Mouse (Mus musculus) midbrain, embryonic 11.5 days (tissue): ENCODE measurements at regions not wholly inside any gene's neighbourhood (a gene's known extent, or its start where the extent isn't known, plus 50 kb on each side); places are given as distances from the start of the nearest gene placed in this dataset.

ENCODE experiments used
- ATAC-seq: fragments of 200-750 bp; cut with Nextera tagmentation; 2 replicates; pipeline ENCODE4 v1.8.0; 2017; ENCODE audit warnings: moderate TSS enrichment, moderate library complexity; ENCODE audit not compliant: low FRiP score
- DNase-seq: peaks from one replicate; pipeline ENCODE4 v3.0.0; 2015; ENCODE audit warnings: low spot score; ENCODE audit errors: missing footprints
- H3K27ac ChIP-seq: fragments of 300-500 bp; sonication (generic); 2 replicates; pipeline ENCODE4 v1.5.1; 2014; ENCODE audit warnings: low read depth, low read length
- H3K27me3 ChIP-seq: fragments of 300-500 bp; sonication (generic); 2 replicates; pipeline ENCODE4 v1.6.1; 2014; ENCODE audit warnings: mild to moderate bottlenecking, low read length, moderate library complexity, mixed read lengths; ENCODE audit not compliant: control insufficient read depth, insufficient read depth
- H3K36me3 ChIP-seq: fragments of 300-500 bp; sonication (generic); 2 replicates; pipeline ENCODE4 v1.6.1; 2014; ENCODE audit warnings: mild to moderate bottlenecking, low read length, moderate library complexity, mixed read lengths; ENCODE audit not compliant: control insufficient read depth, insufficient read depth
- H3K4me1 ChIP-seq: fragments of 300-500 bp; sonication (generic); 2 replicates; pipeline ENCODE4 v1.6.1; 2014; ENCODE audit warnings: low read length; ENCODE audit not compliant: control insufficient read depth, insufficient read depth
- H3K4me2 ChIP-seq: fragments of 300-500 bp; sonication (generic); 2 replicates; pipeline ENCODE4 v1.6.1; 2014; ENCODE audit warnings: mild to moderate bottlenecking, moderate library complexity
- H3K4me3 ChIP-seq: fragments of 300-500 bp; sonication (generic); 2 replicates; pipeline ENCODE4 v1.5.1; 2014; ENCODE audit warnings: low read depth, low read length
- H3K9ac ChIP-seq: fragments of 300-500 bp; sonication (generic); 2 replicates; pipeline ENCODE4 v1.6.1; 2014; ENCODE audit warnings: low read length
- H3K9me3 ChIP-seq: fragments of 300-500 bp; sonication (generic); 2 replicates; pipeline ENCODE4 v1.6.1; 2016; ENCODE audit warnings: low read length; ENCODE audit not compliant: control insufficient read depth
- WGBS: fragments of 180-500 bp; shearing (Covaris S2); extraction: QIAGEN DNeasy Blood & Tissue Kit; methylation state at CpG from one replicate; pipeline ENCODE4 v1.1.7; 2014; 5-methylcytosine and 5-hydroxymethylcytosine counted together

GRCm38 (mm10) chrX:11493526-11494245, 166.1 kb downstream of the H2al1j start:
- DNase-seq (peak; percentile 92), ATAC-seq (peak; percentile 88)
- Histone ChIP-seq H3K27me3 (0 out of 2 replicates have a peak, but pooled peaks cover 3% of the 10 kb centered on the region), H3K9me3 (no peaks in the 10 kb centered on the region), H3K4me2 (peak overlapping the region; percentile 26; the same call in 1 of the 2 replicates), H3K27ac (peak overlapping the region; percentile 73), H3K4me1 (peaks cover 29% of the 10 kb centered on the region), H3K36me3 (no peaks in the 10 kb centered on the region), H3K4me3 (no peak overlapping the region), H3K9ac (peak overlapping the region; percentile 30; the same call in 1 of the 2 replicates)
- 25% methylated on average over 19 of the region's 19 CpGs for WGBS

- peak overlapping the region; percentile 73 for H3K27ac ChIP-seq
- no peak for ATAC-seq
- peaks cover 29% of the 10 kb centered on the region for H3K4me1 ChIP-seq
- no peak overlapping the region for H3K4me3 ChIP-seq
- no peaks in the 10 kb centered on the region for H3K9me3 ChIP-seq
- peak; percentile 92 for DNase-seq
- H3K36me3 ChIP-seq, result no peaks in the 10 kb centered on the region
- peak overlapping the region; percentile 26; the same call in 1 of the 2 replicates for H3K4me2 ChIP-seq
- 16% methylated on average over 12 of the region's 12 CpGs for WGBS
- 0 out of 2 replicates have a peak, but pooled peaks cover 3% of the 10 kb centered on the region for H3K27me3 ChIP-seq
- H3K9ac ChIP-seq, result peak overlapping the region; percentile 27; the same call in 1 of the 2 replicates
Observed at GRCm38 (mm10) chrX:11494246-11494630, 166.6 kb downstream of the H2al1j start.

GRCm38 (mm10) chrX:11512439-11512838, 184.8 kb downstream of the H2al1j start:
- no peak overlapping the region for H3K9ac ChIP-seq
- no peak overlapping the region for H3K27ac ChIP-seq
- H3K4me2 ChIP-seq, result no peak overlapping the region
- DNase-seq, result no peak
- H3K4me3 ChIP-seq, result no peak overlapping the region
- no peaks in the 10 kb centered on the region for H3K4me1 ChIP-seq
- ATAC-seq, result no peak
- H3K36me3 ChIP-seq, result no peaks in the 10 kb centered on the region
- H3K27me3 ChIP-seq, result no peaks in the 10 kb centered on the region; the same call in 1 of the 2 replicates
- 62% methylated on average over 5 of the region's 5 CpGs for WGBS
- H3K9me3 ChIP-seq, result no peaks in the 10 kb centered on the region

- no peak overlapping the region for H3K4me3 ChIP-seq
- no peak overlapping the region for H3K9ac ChIP-seq
- no peaks in the 10 kb centered on the region for H3K4me1 ChIP-seq
- no peak overlapping the region for H3K27ac ChIP-seq
- WGBS, result 76% methylated on average over 4 of the region's 4 CpGs
- H3K27me3 ChIP-seq, result no peaks in the 10 kb centered on the region; the same call in 1 of the 2 replicates
- ATAC-seq (no peak), DNase-seq (no peak)
- H3K4me2 ChIP-seq, result no peak overlapping the region
- no peaks in the 10 kb centered on the region for H3K36me3 ChIP-seq
- no peaks in the 10 kb centered on the region for H3K9me3 ChIP-seq
Observed at GRCm38 (mm10) chrX:11512928-11513327, 185.3 kb downstream of the H2al1j start.

- no peaks in the 10 kb centered on the region for H3K4me1 ChIP-seq
- 30% methylated on average over 4 of the region's 4 CpGs for WGBS
- no peak overlapping the region for H3K9ac ChIP-seq
- H3K36me3 ChIP-seq, result no peaks in the 10 kb centered on the region
- no peak overlapping the region for H3K4me2 ChIP-seq
- H3K27ac ChIP-seq, result no peak overlapping the region
- H3K27me3 ChIP-seq, result peaks cover 5% of the 10 kb centered on the region; the same call in 1 of the 2 replicates
- DNase-seq, result no peak
- ATAC-seq, result no peak
- H3K4me3 ChIP-seq, result no peak overlapping the region
- H3K9me3 ChIP-seq, result no peaks in the 10 kb centered on the region
Observed at GRCm38 (mm10) chrX:11523791-11524190, 196.2 kb downstream of the H2al1j start.

GRCm38 (mm10) chrX:11525326-11525725, 197.7 kb downstream of the H2al1j start:
- no peak overlapping the region for H3K4me2 ChIP-seq
- 87% methylated on average over 8 of the region's 8 CpGs for WGBS
- no peaks in the 10 kb centered on the region for H3K36me3 ChIP-seq
- no peak for DNase-seq
- no peak overlapping the region for H3K27ac ChIP-seq
- no peaks in the 10 kb centered on the region for H3K4me1 ChIP-seq
- no peak overlapping the region for H3K4me3 ChIP-seq
- H3K9ac ChIP-seq, result no peak overlapping the region
- H3K9me3 ChIP-seq, result no peaks in the 10 kb centered on the region
- ATAC-seq, result no peak
- peaks cover 5% of the 10 kb centered on the region; the same call in 1 of the 2 replicates for H3K27me3 ChIP-seq

- Histone ChIP-seq H3K9me3 (no peaks in the 10 kb centered on the region), H3K27me3 (peaks cover 5% of the 10 kb centered on the region), H3K27ac (no peak overlapping the region), H3K4me3 (no peak overlapping the region), H3K9ac (no peak overlapping the region), H3K4me1 (0 out of 2 replicates have a peak, but pooled peaks cover 2% of the 10 kb centered on the region), H3K36me3 (no peaks in the 10 kb centered on the region), H3K4me2 (no peak overlapping the region)
- WGBS, result 75% methylated on average over 5 of the region's 5 CpGs
- DNase-seq (no peak), ATAC-seq (no peak)
Observed at GRCm38 (mm10) chrX:11528589-11528988, 201.0 kb downstream of the H2al1j start.

- H3K27ac ChIP-seq, result no peak overlapping the region
- WGBS, result 84% methylated on average over 3 of the region's 3 CpGs
- no peak overlapping the region for H3K4me3 ChIP-seq
- no peaks in the 10 kb centered on the region for H3K36me3 ChIP-seq
- DNase-seq (no peak), ATAC-seq (no peak)
- H3K4me2 ChIP-seq, result no peak overlapping the region
- no peak overlapping the region for H3K9ac ChIP-seq
- no peaks in the 10 kb centered on the region for H3K9me3 ChIP-seq
- peaks cover 6% of the 10 kb centered on the region; the same call in 1 of the 2 replicates for H3K4me1 ChIP-seq
- peaks cover 5% of the 10 kb centered on the region for H3K27me3 ChIP-seq
Observed at GRCm38 (mm10) chrX:11529221-11529620, 201.6 kb downstream of the H2al1j start.

GRCm38 (mm10) chrX:11532817-11533216, 205.2 kb downstream of the H2al1j start:
- DNase-seq, result no peak
- no peak overlapping the region for H3K4me2 ChIP-seq
- no peaks in the 10 kb centered on the region for H3K36me3 ChIP-seq
- no peaks in the 10 kb centered on the region; the same call in 1 of the 2 replicates for H3K27me3 ChIP-seq
- peaks cover 6% of the 10 kb centered on the region; the same call in 1 of the 2 replicates for H3K4me1 ChIP-seq
- no peak overlapping the region for H3K9ac ChIP-seq
- H3K4me3 ChIP-seq, result no peak overlapping the region
- H3K9me3 ChIP-seq, result no peaks in the 10 kb centered on the region
- no peak for ATAC-seq
- H3K27ac ChIP-seq, result no peak overlapping the region
- 59% methylated on average over 4 of the region's 4 CpGs for WGBS
